Mouse (Mus musculus) embryonic facial prominence, embryonic 14.5 days (tissue): ENCODE data around the gene Gm5475. TPM values are rescaled to one million over a fixed set of nuclear protein-coding genes. Genes with fewer than 3 reads are reported as not detected.

ENCODE experiments used
- polyA plus RNA-seq: library from polyadenylated mRNA; unstranded; fragments of >200 nt; fragmentation: Nextera tagmentation; extraction: Ambion mirVana; gene quantifications from 2 replicates; pipeline ENCODE4 v1.2.1, GENCODE M21; 2014

Gm5475 gene
- polyA plus RNA-seq, 1 experiment from 2014 or later = not detected

Other genes starting within 250 kb of the Gm5475 start
- 33.3 and 33.5 TPM in 2 replicates for gene Atf1, start 194.3 kb upstream of the Gm5475 start, polyA plus RNA-seq
- gene Tmprss12, start 141.3 kb upstream of the Gm5475 start, polyA plus RNA-seq = not detected in 2 replicates
- 3.4 TPM in 2 replicates for gene Mettl7a1, start 118.0 kb upstream of the Gm5475 start, polyA plus RNA-seq
- gene Mettl7a3, start 87.2 kb upstream of the Gm5475 start, polyA plus RNA-seq = 0.43 and 0.50 TPM in 2 replicates
- 0.34 TPM in 1 of 2 replicates, not detected in the other for gene Methig1, start 69.0 kb upstream of the Gm5475 start, polyA plus RNA-seq
- not detected in 2 replicates for gene Mettl7a2, start 68.9 kb upstream of the Gm5475 start, polyA plus RNA-seq
- gene Higd1c, start 57.6 kb upstream of the Gm5475 start, polyA plus RNA-seq = not detected in 2 replicates
- gene Slc11a2, start 2.9 kb downstream of the Gm5475 start, polyA plus RNA-seq = 15.5 and 17.0 TPM in 2 replicates
- gene Letmd1, start 46.9 kb downstream of the Gm5475 start, polyA plus RNA-seq = 26.6 and 30.4 TPM in 2 replicates
- 15.5 and 17.3 TPM in 2 replicates for gene Csrnp2, start 73.3 kb downstream of the Gm5475 start, polyA plus RNA-seq
- 17.4 and 22.6 TPM in 2 replicates for gene Tfcp2, start 129.9 kb downstream of the Gm5475 start, polyA plus RNA-seq
- 8.3 and 10.1 TPM in 2 replicates for gene Pou6f1, start 177.8 kb downstream of the Gm5475 start, polyA plus RNA-seq
- gene Dazap2, start 193.2 kb downstream of the Gm5475 start, polyA plus RNA-seq = 185 and 189 TPM in 2 replicates
- 15.8 and 17.2 TPM in 2 replicates for gene Smagp, start 214.8 kb downstream of the Gm5475 start, polyA plus RNA-seq
- gene Bin2, start 247.4 kb downstream of the Gm5475 start, polyA plus RNA-seq = 2.3 and 2.4 TPM in 2 replicates